Mouse (Mus musculus) CH12.LX (cell line): Measurements from ENCODE around the gene 4930426L09Rik. TPM values are rescaled to one million over a fixed set of nuclear protein-coding genes. Genes with fewer than 3 reads are reported as not detected.

Source experiments
- DNase-seq: peaks from one replicate; pipeline ENCODE4 v3.0.0-alpha.2; 2013; ENCODE audit errors: extremely low read depth
- H3K27ac ChIP-seq: 2 replicates; pipeline ENCODE4 v1.5.1; 2012; ENCODE audit warnings: low read depth, mild to moderate bottlenecking, control low read depth, moderate library complexity; ENCODE audit not compliant: insufficient read depth
- H3K27me3 ChIP-seq: replicated peaks from 2 replicates; pipeline ENCODE3; 2012; ENCODE audit warnings: inconsistent platforms
- H3K36me3 ChIP-seq, 2 experiments: replicated peaks in 1 of 2; 2 replicates each; pipeline versions ENCODE3 to v1.6.1; 2012; ENCODE audit warnings: inconsistent platforms in 1 of 2, low read length in 1 of 2, mild to moderate bottlenecking in 1 of 2, mixed read lengths in 1 of 2, moderate library complexity in 1 of 2; ENCODE audit not compliant: control insufficient read depth in 1 of 2, insufficient read depth in 1 of 2
- H3K4me1 ChIP-seq, 2 experiments: 2 replicates each; pipeline ENCODE4 v1.6.1; 2012; ENCODE audit warnings: inconsistent platforms in 1 of 2, moderate library complexity in 1 of 2; ENCODE audit not compliant: insufficient read depth in 2 of 2, control insufficient read depth in 1 of 2
- H3K4me2 ChIP-seq: 2 replicates; pipeline ENCODE4 v1.6.1; 2012; ENCODE audit warnings: low read depth, mild to moderate bottlenecking, control low read depth; ENCODE audit not compliant: poor library complexity, insufficient read depth, severe bottlenecking
- H3K4me3 ChIP-seq, 3 experiments: fragments of 150-350 bp in 1 of 3; sonication (generic) in 1 of 3; replicated peaks in 1 of 3; 2 replicates each; pipeline versions ENCODE3 to v1.5.1; 2011 to 2012; ENCODE audit warnings: low read depth in 2 of 3, low read length in 2 of 3, mild to moderate bottlenecking in 2 of 3, moderate library complexity in 2 of 3, control low read depth in 1 of 3, improper control_type of control experiment in 1 of 3, inconsistent platforms in 1 of 3, mixed read lengths in 1 of 3; ENCODE audit not compliant: poor library complexity in 1 of 3
- H3K79me2 ChIP-seq: replicated peaks from 2 replicates; pipeline ENCODE4 v1.6.1; 2012; ENCODE audit warnings: mild to moderate bottlenecking, moderate library complexity; ENCODE audit not compliant: control insufficient read depth, poor library complexity, insufficient read depth, severe bottlenecking; ENCODE audit errors: extremely low read depth
- H3K9ac ChIP-seq: 2 replicates; pipeline ENCODE4 v1.6.1; 2012; ENCODE audit warnings: low read depth, mild to moderate bottlenecking, control low read depth, moderate library complexity; ENCODE audit not compliant: insufficient read depth
- H3K9me3 ChIP-seq: replicated peaks from 2 replicates; pipeline ENCODE3; 2012; ENCODE audit warnings: low read length, inconsistent platforms, mixed read lengths
- CHD2 ChIP-seq: IDR thresholded peaks from 2 replicates; pipeline ENCODE4 v1.6.1; 2011; ENCODE audit warnings: low read length, improper control_type of control experiment
- CTCF ChIP-seq, 2 experiments: IDR thresholded peaks in 1 of 2; conservative IDR thresholded peaks in 1 of 2; 2 replicates each; pipeline ENCODE4 v1.5.1; 2011 to 2012; ENCODE audit warnings: low read depth in 2 of 2, low read length in 2 of 2, improper control_type of control experiment in 1 of 2, inconsistent platforms in 1 of 2, mild to moderate bottlenecking in 1 of 2, moderate library complexity in 1 of 2
- E2F4 ChIP-seq: IDR thresholded peaks from 2 replicates; pipeline ENCODE4 v1.6.1; 2011; ENCODE audit warnings: low read depth, low read length, improper control_type of control experiment; ENCODE audit not compliant: insufficient replicate concordance
- ELF1 ChIP-seq: IDR thresholded peaks from 2 replicates; pipeline ENCODE4 v1.6.1; 2014; ENCODE audit warnings: low read depth, mild to moderate bottlenecking, inconsistent platforms, low read length, improper control_type of control experiment
- EP300 ChIP-seq: IDR thresholded peaks from 2 replicates; pipeline ENCODE4 v1.6.1; 2011; ENCODE audit warnings: low read length, improper control_type of control experiment
- ETS1 ChIP-seq: conservative IDR thresholded peaks from 2 replicates; pipeline ENCODE4 v1.6.1; 2012; ENCODE audit warnings: low read depth, mild to moderate bottlenecking, inconsistent platforms, low read length, improper control_type of control experiment, moderate library complexity
- IRF4 ChIP-seq: IDR thresholded peaks from 2 replicates; pipeline ENCODE4 v1.6.1; 2014; ENCODE audit warnings: low read depth, mild to moderate bottlenecking, inconsistent platforms, low read length, improper control_type of control experiment
- JUND ChIP-seq: conservative IDR thresholded peaks from 2 replicates; pipeline ENCODE4 v1.6.1; 2011; ENCODE audit warnings: low read depth, low read length, improper control_type of control experiment
- MAX ChIP-seq: IDR thresholded peaks from 2 replicates; pipeline ENCODE4 v1.6.1; 2011; ENCODE audit warnings: low read length, improper control_type of control experiment
- MEF2A ChIP-seq: IDR thresholded peaks from 2 replicates; pipeline ENCODE4 v1.6.1; 2014; ENCODE audit warnings: low read depth, mild to moderate bottlenecking, inconsistent platforms, low read length, improper control_type of control experiment, borderline replicate concordance
- MXI1 ChIP-seq: IDR thresholded peaks from 2 replicates; pipeline ENCODE4 v1.6.1; 2011; ENCODE audit warnings: mild to moderate bottlenecking, low read depth, low read length, improper control_type of control experiment
- RAD21 ChIP-seq: IDR thresholded peaks from 2 replicates; pipeline ENCODE4 v1.6.1; 2011; ENCODE audit warnings: low read depth, mild to moderate bottlenecking, low read length, improper control_type of control experiment, moderate library complexity
- TBP ChIP-seq: conservative IDR thresholded peaks from 2 replicates; pipeline ENCODE4 v1.6.1; 2011; ENCODE audit warnings: low read depth, low read length, improper control_type of control experiment
- TCF12 ChIP-seq: IDR thresholded peaks from 2 replicates; pipeline ENCODE4 v1.6.1; 2014; ENCODE audit warnings: low read depth, mild to moderate bottlenecking, inconsistent platforms, low read length, improper control_type of control experiment
- USF2 ChIP-seq: conservative IDR thresholded peaks from 2 replicates; pipeline ENCODE4 v1.6.1; 2011; ENCODE audit warnings: low read depth, low read length, improper control_type of control experiment
- ZKSCAN1 ChIP-seq: IDR thresholded peaks from 2 replicates; pipeline ENCODE4 v1.6.1; 2012; ENCODE audit warnings: low read depth, inconsistent platforms, low read length, improper control_type of control experiment, borderline replicate concordance
- ZMIZ1 ChIP-seq: IDR thresholded peaks from 2 replicates; pipeline ENCODE4 v1.6.1; 2012; ENCODE audit warnings: low read depth, mild to moderate bottlenecking, inconsistent platforms, low read length, improper control_type of control experiment
- dilution Hi-C: fragments of 300-500 bp; cut with MboI; formaldehyde crosslinking; loops from 2 replicates; pipeline ENCODE4 v1.14.3; 2020; ENCODE audit warnings: low sequenced_read_pairs; ENCODE audit not compliant: extremely low pct_unique_long_range_greater_than_20kb, extremely low pct_ligation_motif_present
- in situ Hi-C: fragments of 300-500 bp; cut with MboI; formaldehyde crosslinking; loops from 3 replicates; pipeline ENCODE4 v1.14.3; 2019; ENCODE audit warnings: low sequenced_read_pairs, low pct_ligation_motif_present, low pct_unique_long_range_greater_than_20kb, mixed read lengths
- polyA plus RNA-seq: library from polyadenylated mRNA; unstranded; fragments of >175 nt; gene quantifications from 2 replicates; pipeline ENCODE4 v1.2.1, GENCODE M21; 2012; ENCODE audit warnings: low read depth; ENCODE audit not compliant: insufficient read length
- total RNA-seq, 2 experiments: library from RNA; depleted of rRNA; stranded (reverse); fragments of 300-350 nt in 1 of 2; fragments of >200 nt in 1 of 2; gene quantifications; 2 replicates each; pipeline ENCODE4 v1.2.3; 2012 to 2014

The 4930426L09Rik gene
- total and polyA plus RNA-seq, 3 experiments, result 0.26 to 0.31 (median 0.30) TPM

DNA sequence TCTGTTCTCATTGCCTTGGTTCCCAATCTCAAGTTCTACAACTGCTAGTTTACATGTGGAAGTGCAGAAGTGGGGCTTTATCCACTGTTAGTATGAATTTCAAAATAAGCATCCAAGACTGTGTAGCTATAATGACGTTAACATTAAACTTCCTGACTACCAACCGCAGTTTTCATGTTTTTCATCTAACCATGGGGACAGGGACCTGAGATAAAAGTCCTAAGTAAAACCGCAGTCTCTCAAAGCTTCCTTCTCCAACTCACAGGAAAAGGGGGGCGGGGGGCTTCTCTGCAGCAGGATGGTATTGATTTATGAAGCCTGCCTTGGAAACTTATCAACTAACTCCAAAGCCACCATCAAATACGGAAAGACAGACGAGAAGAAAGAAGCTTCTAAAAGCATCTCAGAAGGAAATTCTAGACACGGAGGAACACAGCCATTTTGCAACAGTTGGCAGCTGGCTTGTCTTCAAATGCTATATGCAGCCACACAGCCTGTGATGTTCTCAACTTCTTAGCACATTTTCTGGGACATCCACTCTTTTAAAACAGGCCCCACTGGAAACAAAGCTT lies 46.0 kb upstream of the 4930426L09Rik start:
- H3K4me2 ChIP-seq, result no peak overlapping the region
- no peaks in the 10 kb centered on the region for H3K27me3 ChIP-seq
- H3K9me3 ChIP-seq, result no peaks in the 10 kb centered on the region
- dilution Hi-C loops (no loop called here), in situ Hi-C loops (no loop called here)
- no peaks in the 10 kb centered on the region for H3K79me2 ChIP-seq
- peaks cover 0 to 3% of the 10 kb centered on the region in 2 experiments for H3K36me3 ChIP-seq
- TF ChIP-seq ZKSCAN1 (no peak), TCF12 (no peak), IRF4 (no peak), ETS1 (no peak), CTCF (conservative IDR thresholded peaks at IDR 0.05 in 1 of 2, IDR thresholded peaks at IDR 0.05 in 1 of 2; ENCODE audit: low read depth in 2 of 2, low read length in 2 of 2) (no peak), CHD2 (no peak), ZMIZ1 (no peak), USF2 (no peak), ELF1 (no peak), RAD21 (no peak)
- H3K4me3 ChIP-seq, result no peak overlapping the region
- DNase-seq, result no peak
- H3K4me1 ChIP-seq, result peaks cover 6 to 71% of the 10 kb centered on the region in 2 experiments
- no peak overlapping the region for H3K9ac ChIP-seq
- no peak overlapping the region for H3K27ac ChIP-seq

DNA sequence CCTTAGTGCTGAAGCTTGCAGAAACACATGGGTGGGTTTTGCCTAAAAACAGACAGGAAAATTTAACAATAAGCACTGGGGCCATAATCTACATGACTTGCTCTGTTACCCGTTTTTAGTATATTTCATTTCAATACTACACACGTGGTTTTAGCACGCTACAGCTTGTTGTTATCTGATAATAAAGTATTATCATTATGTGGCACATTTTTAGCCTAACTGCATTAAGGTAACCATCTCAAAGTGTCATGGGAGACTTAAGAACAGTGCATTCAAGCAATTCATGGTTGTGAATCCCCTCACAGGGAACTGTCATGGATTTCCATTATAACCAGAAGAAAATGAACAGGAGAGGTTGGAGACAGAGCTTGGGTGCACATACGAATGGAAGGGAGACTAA lies 43.7 kb upstream of the 4930426L09Rik start:
- Histone ChIP-seq H3K79me2 (no peaks in the 10 kb centered on the region), H3K9me3 (no peaks in the 10 kb centered on the region), H3K4me1 (peaks cover 20 to 82% of the 10 kb centered on the region in 2 experiments), H3K9ac (no peak overlapping the region), H3K36me3 (peaks cover 0 to 3% of the 10 kb centered on the region in 2 experiments), H3K4me3 (no peak overlapping the region), H3K27ac (no peak overlapping the region), H3K27me3 (no peaks in the 10 kb centered on the region), H3K4me2 (no peak overlapping the region)
- TF ChIP-seq ELF1 (no peak), MEF2A (no peak), E2F4 (no peak), MXI1 (no peak), JUND (no peak), MAX (no peak), TBP (no peak), EP300 (no peak)
- DNase-seq, result no peak
- in situ Hi-C loops (no loop called here), dilution Hi-C loops (no loop called here)
